Mouse (Mus musculus): ENCODE data around the gene Nrxn3.

The Nrxn3 gene

GRCm38 (mm10) chr12:90181566-90181965 is 1458.9 kb downstream of the Nrxn3 start:
- no peak for DNase-seq

DNA sequence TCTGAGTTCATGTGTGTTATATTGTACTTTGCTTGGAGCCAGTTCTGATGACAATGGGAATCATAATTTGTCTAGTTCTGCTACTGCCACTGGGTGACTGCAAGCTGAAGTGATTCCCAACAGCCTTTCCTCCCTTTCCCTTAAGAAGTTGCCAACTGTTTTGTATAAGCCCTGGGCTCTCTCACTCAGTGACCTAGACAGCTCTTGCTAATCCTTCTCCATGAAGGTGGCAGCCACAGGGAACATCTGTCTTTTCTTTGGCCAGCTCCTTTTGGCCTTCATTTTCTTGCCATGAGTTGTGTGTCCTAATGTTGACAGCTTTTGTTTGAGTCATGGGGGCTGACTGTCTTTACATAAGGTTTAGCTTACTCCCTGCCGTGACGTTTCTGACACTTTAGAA is 1460.3 kb downstream of the Nrxn3 start:
- DNase-seq = no peak

GRCm38 (mm10) chr12:90196161-90196560 is 1473.5 kb downstream of the Nrxn3 start:
- no peak for DNase-seq

- no peak for DNase-seq
Measured at GRCm38 (mm10) chr12:90197994-90198393, 1475.3 kb downstream of the Nrxn3 start.

- DNase-seq = no peak
Measured at GRCm38 (mm10) chr12:90202501-90202900, 1479.8 kb downstream of the Nrxn3 start.

GRCm38 (mm10) chr12:90211410-90211809 is 1488.7 kb downstream of the Nrxn3 start:
- no peak for DNase-seq

DNA sequence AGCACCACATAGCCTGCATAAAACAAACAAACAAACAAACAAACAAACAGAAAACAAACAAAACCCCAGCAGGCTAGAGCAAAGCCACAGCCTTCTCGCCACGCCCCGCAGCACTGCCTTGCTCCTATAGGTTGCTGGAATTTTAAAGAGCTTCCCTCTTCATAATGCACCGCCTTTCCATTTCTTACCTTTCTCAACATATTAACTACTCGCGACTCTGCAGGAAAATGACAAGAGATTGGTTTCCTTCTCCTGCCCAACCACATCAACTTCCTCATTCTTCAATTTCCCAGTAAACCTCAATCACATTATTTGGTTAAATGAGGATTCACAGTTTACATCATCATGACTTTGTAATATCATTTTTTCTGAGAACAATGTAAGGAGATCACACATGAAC is 1494.4 kb downstream of the Nrxn3 start:
- no peak for DNase-seq

DNA sequence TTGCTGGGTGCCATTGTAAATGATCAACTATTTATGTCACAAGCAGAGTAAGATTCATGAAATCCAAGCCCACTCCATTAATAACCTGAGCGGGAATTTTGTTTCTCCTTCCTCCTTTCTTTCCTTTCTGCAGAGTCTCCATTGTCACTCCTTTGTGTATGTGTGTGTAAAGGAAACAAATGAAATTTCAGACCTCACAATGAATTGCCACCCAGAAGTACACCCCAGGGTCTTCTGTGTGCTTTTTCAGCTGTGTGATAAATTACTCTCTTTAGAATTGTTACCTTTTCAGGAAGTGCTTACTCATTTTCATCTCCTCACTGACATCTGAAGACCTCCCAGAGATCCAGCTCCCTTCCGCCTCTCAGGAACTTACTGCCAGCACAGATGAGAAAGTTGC is 1506.4 kb downstream of the Nrxn3 start:
- DNase-seq = no peak

DNA sequence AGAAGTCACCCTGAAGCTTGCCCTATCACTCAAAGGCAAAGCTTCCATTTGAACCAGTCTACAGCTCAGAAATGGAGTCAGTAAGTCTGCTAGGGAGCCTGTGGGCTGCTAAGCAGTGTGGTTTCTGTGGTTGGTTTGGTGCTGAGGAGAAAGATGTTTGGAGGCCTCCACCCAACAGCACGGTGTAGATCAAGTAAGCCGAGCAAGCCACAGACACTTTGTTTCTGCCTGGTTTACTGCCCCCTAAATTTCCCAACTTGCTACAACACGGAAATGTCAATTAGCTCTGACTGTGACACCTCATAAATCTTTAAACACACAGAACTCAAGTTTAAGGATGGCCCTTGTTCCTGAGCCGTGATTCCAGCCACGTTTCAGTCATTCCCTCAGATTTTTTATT is 1513.4 kb downstream of the Nrxn3 start:
- no peak for DNase-seq

DNA sequence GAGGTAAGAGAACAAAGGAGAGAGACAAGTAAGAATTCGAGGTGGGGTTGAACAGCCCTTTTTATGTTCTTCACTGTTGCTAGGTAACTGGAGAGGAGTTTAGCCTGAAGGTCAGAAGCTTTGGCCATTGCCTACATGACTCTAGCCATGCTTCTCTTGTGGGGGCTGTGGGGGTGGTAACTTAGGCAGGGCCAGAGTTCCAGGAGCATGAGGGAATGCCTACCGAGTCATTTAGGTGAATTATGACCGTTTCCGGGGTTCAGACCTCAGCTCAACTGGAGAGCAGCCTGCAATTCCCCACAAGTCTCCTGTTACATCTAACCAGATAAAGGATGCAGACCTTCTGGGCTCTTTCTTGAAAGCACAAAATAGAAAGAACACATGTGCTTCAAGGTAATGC is 1537.6 kb downstream of the Nrxn3 start:
- no peak for DNase-seq

- no peak for DNase-seq
Measured at GRCm38 (mm10) chr12:90268111-90268510, 1545.4 kb downstream of the Nrxn3 start.

- no peak for DNase-seq
Measured at GRCm38 (mm10) chr12:90270763-90271379, 1548.2 kb downstream of the Nrxn3 start.

- DNase-seq = no peak
Measured at GRCm38 (mm10) chr12:90274621-90275236, 1552.1 kb downstream of the Nrxn3 start.

GRCm38 (mm10) chr12:90281236-90281635 is 1558.6 kb downstream of the Nrxn3 start:
- DNase-seq = no peak

DNA sequence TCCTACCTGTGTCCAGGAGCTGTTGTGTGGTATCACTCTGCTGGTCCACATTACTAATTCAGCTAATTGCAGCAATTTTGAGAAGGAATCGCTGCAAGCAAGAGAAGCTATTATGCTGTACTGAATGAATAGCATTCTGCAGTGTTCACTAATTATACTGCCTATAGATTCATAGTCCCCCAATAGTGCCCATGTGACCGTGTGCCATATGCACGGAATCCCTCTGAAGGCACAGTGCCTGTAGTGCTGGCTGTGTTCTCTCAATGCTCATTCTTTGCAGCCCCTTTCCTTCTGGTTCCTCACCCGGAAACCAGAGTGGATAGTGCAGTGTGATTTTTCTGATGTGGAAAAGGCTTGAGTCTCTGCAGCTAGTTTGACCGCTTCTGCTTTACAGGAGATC is 1560.3 kb downstream of the Nrxn3 start:
- no peak for DNase-seq

GRCm38 (mm10) chr12:90302671-90303070 is 1580.0 kb downstream of the Nrxn3 start:
- no peak for DNase-seq

- DNase-seq = no peak
Measured at GRCm38 (mm10) chr12:90331806-90332205, 1609.1 kb downstream of the Nrxn3 start.

GRCm38 (mm10) chr12:90332459-90332858 is 1609.8 kb downstream of the Nrxn3 start:
- no peak for DNase-seq

- DNase-seq = no peak
Measured at GRCm38 (mm10) chr12:90337496-90338228, 1615.0 kb downstream of the Nrxn3 start.

DNA sequence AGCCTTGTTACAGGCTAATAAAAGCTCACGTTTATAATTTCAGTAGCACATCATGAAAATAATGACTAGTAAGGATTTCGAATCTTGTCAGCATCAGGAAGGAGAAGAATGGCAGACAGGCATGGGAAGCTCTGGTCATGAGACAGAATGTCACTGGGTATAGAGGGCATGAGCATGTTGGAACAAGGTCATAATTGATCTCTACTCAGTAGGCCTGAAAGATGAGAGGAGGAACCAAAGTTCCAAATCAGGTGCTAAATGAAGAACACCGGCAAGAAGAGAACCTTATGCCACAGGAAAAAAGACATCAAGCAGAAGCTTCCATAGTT is 1615.5 kb downstream of the Nrxn3 start:
- no peak for DNase-seq

Data from kidney, postnatal 14 days (tissue).